Mouse (Mus musculus): ENCODE results near the gene Fam177a. TPM values are rescaled to one million over a fixed set of nuclear protein-coding genes. Genes with fewer than 3 reads are reported as not detected.
"Not testable (repeated sequence)": the region's sequence is repeated elsewhere in the genome, so short reads cannot be mapped to it uniquely, and the experiment has no call there.

Fam177a gene
- polyA plus RNA-seq (2021): 12.3 TPM

DNA sequence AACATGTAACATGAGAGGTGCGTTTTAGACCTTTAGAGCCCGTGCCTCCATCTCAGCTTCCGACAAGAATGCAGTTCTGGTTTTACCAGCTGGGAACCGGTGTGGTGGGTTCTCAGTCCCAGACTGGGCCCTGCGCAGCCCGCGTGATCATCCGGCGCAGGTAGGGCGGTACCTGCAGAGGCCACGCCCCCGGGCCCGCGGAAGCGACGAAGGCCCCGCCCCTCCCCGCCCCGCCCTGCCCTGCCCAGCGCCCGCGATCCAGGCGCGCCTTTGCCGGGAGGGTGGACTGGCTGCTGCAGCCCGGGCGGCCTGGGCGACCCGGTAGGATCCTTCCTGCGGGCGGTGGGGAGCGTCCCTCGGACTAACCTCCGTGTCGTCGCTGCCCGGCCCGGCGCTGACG lies at the start of gene Fam177a:
Gene Fam177a (plus strand): TSS at position 228 of the 400 bp plus-strand sequence.
- H3K27me3 ChIP-seq; POLR2A ChIA-PET; in situ Hi-C loops (cut with MboI; ENCODE audit: low pct_unique_long_range_greater_than_20kb); CTCF ChIA-PET; DNase-seq (ENCODE audit: low read depth, low spot score): not testable (repeated sequence)
- peak; percentile 96 for ATAC-seq

- POLR2A ChIA-PET: no interaction called here
- peak; percentile 1 for TF ChIP-seq CTCF (IDR thresholded peaks at IDR 0.05)
- no peaks in the 10 kb centered on the region for H3K27me3 ChIP-seq
- in situ Hi-C loops (cut with MboI; ENCODE audit: low pct_unique_long_range_greater_than_20kb): no loop called here
- no peak for ATAC-seq
- CTCF ChIA-PET: no interaction called here
- DNase-seq (ENCODE audit: low read depth, low spot score): no peak
These were observed 49.0 kb upstream of the Fam177a start for GRCm38 (mm10) chr12:55075296-55075695.

GRCm38 (mm10) chr12:55078706-55079105 lies 45.6 kb upstream of the Fam177a start:
- peak; percentile 44 for TF ChIP-seq CTCF (IDR thresholded peaks at IDR 0.05)
- in situ Hi-C loops (cut with MboI; ENCODE audit: low pct_unique_long_range_greater_than_20kb); H3K27me3 ChIP-seq; DNase-seq (ENCODE audit: low read depth, low spot score); ATAC-seq; CTCF ChIA-PET; POLR2A ChIA-PET: not testable (repeated sequence)

GRCm38 (mm10) chr12:55079726-55080600 lies 44.3 kb upstream of the Fam177a start, which contains the start of the genes 2700097O09Rik and Srp54a:
Gene 2700097O09Rik (minus strand): TSS chr12:55080110.
Gene Srp54a (plus strand): TSS chr12:55080262.
- H3K27me3 ChIP-seq; POLR2A ChIA-PET; CTCF ChIA-PET; in situ Hi-C loops (cut with MboI; ENCODE audit: low pct_unique_long_range_greater_than_20kb): not testable (repeated sequence)
- ATAC-seq (peak; percentile 94), DNase-seq (ENCODE audit: low read depth, low spot score) (peak; percentile 42)

- peak; percentile 45 for ATAC-seq
- in situ Hi-C loops (cut with MboI; ENCODE audit: low pct_unique_long_range_greater_than_20kb); POLR2A ChIA-PET: not testable (repeated sequence)
These were observed 43.7 kb upstream of the Fam177a start for GRCm38 (mm10) chr12:55080601-55080942.

DNA sequence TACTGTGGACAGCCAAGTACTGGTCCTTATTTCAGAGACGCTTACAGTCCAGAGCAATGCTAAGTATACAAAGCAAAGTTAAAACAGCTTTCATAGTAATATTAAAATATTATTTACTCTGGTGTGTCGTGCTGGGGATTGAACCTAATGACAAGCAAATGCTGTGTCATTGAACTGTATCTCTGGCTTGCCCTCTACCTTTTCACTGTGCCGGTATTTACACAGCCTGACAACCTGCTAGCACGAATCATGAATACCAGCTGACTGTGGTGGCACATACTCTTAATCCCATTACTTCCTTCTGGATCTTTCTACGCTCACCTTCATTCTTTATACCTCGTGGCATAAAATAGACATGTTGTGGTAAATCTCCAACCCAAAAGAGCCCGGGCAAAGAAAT lies 32.1 kb upstream of the Fam177a start:
- DNase-seq (ENCODE audit: low read depth, low spot score); POLR2A ChIA-PET; in situ Hi-C loops (cut with MboI; ENCODE audit: low pct_unique_long_range_greater_than_20kb); H3K27me3 ChIP-seq; CTCF ChIA-PET; ATAC-seq: not testable (repeated sequence)

More at GRCm38 (mm10) chr12:55080601-55080942, 43.7 kb upstream of the Fam177a start:
- CTCF ChIA-PET; DNase-seq (ENCODE audit: low read depth, low spot score); H3K27me3 ChIP-seq: not testable (repeated sequence)

GRCm38 (mm10) chr12:55112616-55113015 lies 11.7 kb upstream of the Fam177a start:
- H3K27me3 ChIP-seq; ATAC-seq; CTCF ChIA-PET; in situ Hi-C loops (cut with MboI; ENCODE audit: low pct_unique_long_range_greater_than_20kb); POLR2A ChIA-PET; DNase-seq (ENCODE audit: low read depth, low spot score): not testable (repeated sequence)

DNA sequence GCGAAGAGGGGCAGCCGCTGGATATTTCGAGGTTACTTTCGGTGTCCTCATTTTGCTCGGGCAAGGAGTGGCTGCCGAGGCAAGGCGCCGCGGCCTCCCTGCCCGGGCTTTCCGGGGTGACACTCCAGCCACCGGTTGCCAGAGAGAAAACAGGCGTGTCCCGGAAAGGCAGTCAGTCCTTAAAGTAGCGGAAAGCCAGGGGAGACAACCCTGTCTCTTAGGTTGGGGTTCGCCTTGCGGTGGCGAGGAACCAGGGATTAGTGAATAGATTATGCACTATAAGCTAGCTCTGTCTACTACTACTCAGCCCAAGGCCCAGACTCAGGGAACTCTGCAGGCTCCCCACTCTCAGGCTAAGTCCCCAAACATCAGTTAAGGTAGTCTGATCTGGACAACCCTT lies 462 bp downstream of the Fam177a start:
- H3K27me3 ChIP-seq; CTCF ChIA-PET; in situ Hi-C loops (cut with MboI; ENCODE audit: low pct_unique_long_range_greater_than_20kb); POLR2A ChIA-PET; DNase-seq (ENCODE audit: low read depth, low spot score): not testable (repeated sequence)
- peak; percentile 31 for ATAC-seq

- ATAC-seq; in situ Hi-C loops (cut with MboI; ENCODE audit: low pct_unique_long_range_greater_than_20kb); POLR2A ChIA-PET; DNase-seq (ENCODE audit: low read depth, low spot score); CTCF ChIA-PET; H3K27me3 ChIP-seq: not testable (repeated sequence)
These were observed 11.3 kb downstream of the Fam177a start for GRCm38 (mm10) chr12:55135540-55135939.

GRCm38 (mm10) chr12:55137859-55138258 lies 13.6 kb downstream of the Fam177a start:
- H3K27me3 ChIP-seq; DNase-seq (ENCODE audit: low read depth, low spot score); ATAC-seq; POLR2A ChIA-PET; CTCF ChIA-PET; in situ Hi-C loops (cut with MboI; ENCODE audit: low pct_unique_long_range_greater_than_20kb): not testable (repeated sequence)

- CTCF ChIA-PET; DNase-seq (ENCODE audit: low read depth, low spot score); H3K27me3 ChIP-seq; in situ Hi-C loops (cut with MboI; ENCODE audit: low pct_unique_long_range_greater_than_20kb); POLR2A ChIA-PET: not testable (repeated sequence)
- ATAC-seq: peak; percentile 84
These were observed 30.5 kb downstream of the Fam177a start, which contains the start of gene Srp54b for GRCm38 (mm10) chr12:55154559-55155448. Gene Srp54b (plus strand): TSS chr12:55155104.

- H3K27me3 ChIP-seq; POLR2A ChIA-PET; in situ Hi-C loops (cut with MboI; ENCODE audit: low pct_unique_long_range_greater_than_20kb); CTCF ChIA-PET; ATAC-seq; DNase-seq (ENCODE audit: low read depth, low spot score): not testable (repeated sequence)
These were observed 31.1 kb downstream of the Fam177a start for GRCm38 (mm10) chr12:55155449-55155783.

GRCm38 (mm10) chr12:55167034-55167557 lies 42.8 kb downstream of the Fam177a start:
- H3K27me3 ChIP-seq; ATAC-seq; POLR2A ChIA-PET; CTCF ChIA-PET; in situ Hi-C loops (cut with MboI; ENCODE audit: low pct_unique_long_range_greater_than_20kb); DNase-seq (ENCODE audit: low read depth, low spot score): not testable (repeated sequence)

DNA sequence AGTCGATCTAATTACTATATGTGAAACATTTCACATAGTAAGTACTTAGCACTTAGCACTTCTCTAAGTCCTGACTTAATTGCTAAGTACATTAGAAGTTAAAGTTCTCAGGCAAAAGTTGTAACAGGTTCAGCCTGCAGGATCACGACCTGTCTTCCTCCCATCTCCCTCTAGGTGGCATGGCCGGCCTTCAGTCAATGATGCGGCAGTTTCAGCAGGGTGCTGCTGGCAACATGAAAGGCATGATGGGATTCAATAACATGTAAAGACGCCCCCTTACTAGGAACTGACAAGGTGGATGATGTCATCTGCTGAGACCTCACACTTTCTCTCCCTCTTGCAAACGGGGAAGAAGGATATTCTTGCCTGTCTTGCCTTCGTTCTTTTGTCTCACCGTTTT lies 63.4 kb downstream of the Fam177a start:
- CTCF ChIA-PET; POLR2A ChIA-PET; ATAC-seq; H3K27me3 ChIP-seq; DNase-seq (ENCODE audit: low read depth, low spot score); in situ Hi-C loops (cut with MboI; ENCODE audit: low pct_unique_long_range_greater_than_20kb): not testable (repeated sequence)

- CTCF ChIA-PET; H3K27me3 ChIP-seq; ATAC-seq; in situ Hi-C loops (cut with MboI; ENCODE audit: low pct_unique_long_range_greater_than_20kb); DNase-seq (ENCODE audit: low read depth, low spot score); POLR2A ChIA-PET: not testable (repeated sequence)
These were observed 64.9 kb downstream of the Fam177a start for GRCm38 (mm10) chr12:55189127-55189526.

Data from Patski (cell line).